16 mouse cellular contexts compared by ENCODE assay signal in the genomic region with DNA sequence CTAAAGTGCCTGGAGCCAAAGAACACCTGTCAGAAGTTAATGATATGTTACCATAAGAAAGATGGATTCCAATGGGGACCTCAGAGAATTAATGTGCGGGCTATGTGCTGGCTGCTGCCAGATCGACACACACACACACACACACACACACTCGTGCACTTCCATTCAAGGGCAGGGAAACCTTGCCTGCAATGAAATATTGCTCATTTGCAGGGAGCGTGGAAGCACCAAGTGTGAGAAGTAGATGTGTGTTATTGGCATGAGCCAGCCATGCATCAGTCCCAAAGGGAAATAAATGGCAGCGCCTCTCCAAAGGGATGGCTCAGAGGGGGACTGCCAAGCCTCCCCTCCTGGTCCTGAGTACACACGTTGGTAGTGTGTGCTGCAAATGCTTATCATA.
DNase-seq lines count a peak whose midpoint lies in the region; ATAC-seq lines count a peak whose summit lies in the region.
"Had no signal": no experiment of that assay in that cellular context is flagged by ENCODE, and none has a peak within 500 bp of the region (broad histone marks: within the 10 kb centered on the region; RNA-seq: fewer than 3 reads in every experiment).

No protein-coding gene starts in this region.

- H3K4me2 ChIP-seq in heart, embryonic 16.5 days (ENCODE audit: low read depth, low read length), result no peak overlapping the region
- no peak overlapping the region for H3K4me2 ChIP-seq in hindbrain, embryonic 16.5 days (ENCODE audit: low read length)
- no peak overlapping the region for H3K4me2 ChIP-seq in hindbrain, embryonic 11.5 days (replicated peaks; ENCODE audit: low read depth, low read length)
- H3K4me2 ChIP-seq: forebrain, embryonic 13.5 days had no signal

- H3K9me3 ChIP-seq in heart, embryonic 16.5 days (replicated peaks; ENCODE audit: control insufficient read depth, low read length), result no peaks in the 10 kb centered on the region
- no peaks in the 10 kb centered on the region for H3K9me3 ChIP-seq in hindbrain, embryonic 16.5 days (ENCODE audit: control insufficient read depth, low read length)
- no peaks in the 10 kb centered on the region for H3K9me3 ChIP-seq in hindbrain, embryonic 11.5 days (ENCODE audit: control insufficient read depth, low read length)
- H3K9me3 ChIP-seq: embryonic facial prominence, embryonic 10.5 days; forebrain, embryonic 13.5 days had no signal

- no peak overlapping the region for H3K9ac ChIP-seq in heart, embryonic 16.5 days (ENCODE audit: low read length)
- H3K9ac ChIP-seq in hindbrain, embryonic 16.5 days (ENCODE audit: low read depth, low read length), result no peak overlapping the region
- H3K9ac ChIP-seq in hindbrain, embryonic 11.5 days (ENCODE audit: low read depth, low read length), result no peak overlapping the region
- H3K9ac ChIP-seq: forebrain, embryonic 13.5 days; forebrain, postnatal 0 days had no signal

- DNase-seq in adrenal gland, postnatal 10 days, result peak; percentile 51
- no peak for DNase-seq in adrenal gland, adult 8-10 months
- DNase-seq in heart, postnatal 14 days, result no peak
- no peak for DNase-seq in hindbrain, embryonic 11.5 days (ENCODE audit: low spot score)
- peak; percentile 37 to 43 for DNase-seq in adrenal gland, postnatal 36 days
- no peak for DNase-seq in layer of hippocampus, postnatal 14 days (ENCODE audit: low spot score in 2 of 2)
- DNase-seq: cerebellum, adult 2 months; cerebellum, postnatal 10 days; forebrain, postnatal 0 days; gastrocnemius, postnatal 14 days; kidney, adult 8-10 months had no signal

- no peak overlapping the region for H3K4me3 ChIP-seq in heart, embryonic 16.5 days (ENCODE audit: low read length)
- no peak overlapping the region for H3K4me3 ChIP-seq in hindbrain, embryonic 16.5 days (ENCODE audit: low read length)
- H3K4me3 ChIP-seq in hindbrain, embryonic 11.5 days (ENCODE audit: low read depth, low read length), result no peak overlapping the region
- H3K4me3 ChIP-seq: embryonic facial prominence, embryonic 10.5 days; forebrain, embryonic 13.5 days had no signal

- H3K27ac ChIP-seq in heart, embryonic 16.5 days (ENCODE audit: low read length), result peak overlapping the region; percentile 42; the same call in 1 of the 2 replicates
- no peak overlapping the region; the same call in 1 of the 2 replicates for H3K27ac ChIP-seq in hindbrain, embryonic 16.5 days (ENCODE audit: low read depth, low read length)
- H3K27ac ChIP-seq in hindbrain, embryonic 11.5 days (ENCODE audit: low read depth, low read length), result no peak overlapping the region
- H3K27ac ChIP-seq: embryonic facial prominence, embryonic 10.5 days; forebrain, embryonic 13.5 days had no signal

- no peak for ATAC-seq in heart, embryonic 16.5 days (replicated peaks; ENCODE audit: extremely low read depth, insufficient read depth, low FRiP score)
- ATAC-seq in hindbrain, embryonic 16.5 days, result peak; percentile 18; the same call in 1 of the 2 replicates
- no peak for ATAC-seq in hindbrain, embryonic 11.5 days (ENCODE audit: low FRiP score)
- ATAC-seq: forebrain, embryonic 13.5 days; forebrain, postnatal 0 days; intestine, embryonic 16.5 days had no signal

- H3K36me3 ChIP-seq in heart, embryonic 16.5 days (ENCODE audit: control insufficient read depth, insufficient read depth), result no peaks in the 10 kb centered on the region
- H3K36me3 ChIP-seq in hindbrain, embryonic 16.5 days (ENCODE audit: control insufficient read depth, insufficient read depth, low read length), result no peaks in the 10 kb centered on the region
- no peaks in the 10 kb centered on the region for H3K36me3 ChIP-seq in hindbrain, embryonic 11.5 days (ENCODE audit: control insufficient read depth, insufficient read depth, low read length)
- H3K36me3 ChIP-seq: embryonic facial prominence, embryonic 10.5 days had no signal

- peaks cover 22% of the 10 kb centered on the region for H3K4me1 ChIP-seq in heart, embryonic 16.5 days (ENCODE audit: control insufficient read depth, insufficient read depth, low read length)
- peaks cover 2% of the 10 kb centered on the region; the same call in 1 of the 2 replicates for H3K4me1 ChIP-seq in hindbrain, embryonic 16.5 days (ENCODE audit: control insufficient read depth, insufficient read depth, low read depth, low read length)
- H3K4me1 ChIP-seq in hindbrain, embryonic 11.5 days (replicated peaks; ENCODE audit: control insufficient read depth, insufficient read depth, low read length), result no peaks in the 10 kb centered on the region

- no peaks in the 10 kb centered on the region for H3K27me3 ChIP-seq in heart, embryonic 16.5 days (ENCODE audit: control insufficient read depth, insufficient read depth, low read length)
- no peaks in the 10 kb centered on the region for H3K27me3 ChIP-seq in hindbrain, embryonic 16.5 days (replicated peaks; ENCODE audit: control insufficient read depth, insufficient read depth, low read length)
- no peaks in the 10 kb centered on the region for H3K27me3 ChIP-seq in hindbrain, embryonic 11.5 days (ENCODE audit: control insufficient read depth, insufficient read depth, low read length)
- H3K27me3 ChIP-seq: forebrain, embryonic 13.5 days had no signal

- WGBS in heart, embryonic 16.5 days, result 76% methylated on average over 6 of the region's 6 CpGs
- 72% methylated on average over 6 of the region's 6 CpGs for WGBS in hindbrain, embryonic 16.5 days
- WGBS in hindbrain, embryonic 11.5 days, result 85% methylated on average over 6 of the region's 6 CpGs

- intact Hi-C loops in heart, postnatal 14 days (cut with DNase I), result no loop called here

Comparison
In these comparisons a context has a peak if more than half of its experiments do, and no peak if none do; other contexts are left out.
1. DNase-seq: peak in adrenal gland, postnatal 10 days (single experiment) and adrenal gland, postnatal 36 days (2 of 2); none in adrenal gland, adult 8-10 months (single experiment), heart, postnatal 14 days (0 of 2), hindbrain, embryonic 11.5 days (single experiment) and layer of hippocampus, postnatal 14 days (0 of 2).